Mouse (Mus musculus): ENCODE measurements around the gene Lrrc37a.

DNA sequence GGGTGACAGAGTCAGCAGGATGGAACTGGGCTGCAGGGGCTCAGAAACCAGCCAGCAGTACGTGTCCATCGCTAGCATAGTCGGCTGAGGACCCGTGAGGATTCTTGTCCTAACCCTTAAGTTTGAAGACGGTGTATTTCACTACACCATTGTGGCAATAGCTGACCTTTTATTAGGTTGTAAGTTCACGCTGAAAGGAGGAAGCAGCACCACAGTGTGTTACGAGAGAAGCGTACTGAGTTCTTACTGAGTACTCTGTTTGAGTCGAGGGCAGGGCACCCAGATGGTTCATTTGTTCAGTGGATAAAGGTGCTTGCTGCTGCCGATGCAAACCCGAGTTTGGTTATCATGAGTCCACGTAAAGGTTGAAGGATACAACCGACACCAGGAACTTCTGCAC is 84.7 kb downstream of the Lrrc37a start:
- TF ChIP-seq ZNF384 (IDR thresholded peaks at IDR 0.05; ENCODE audit: low read depth, low read length) (no peak), POLR2A (IDR thresholded peaks at IDR 0.05; ENCODE audit: control insufficient read depth in 1 of 2, insufficient read depth in 1 of 2, low read depth in 1 of 2, low read length in 2 of 2, poor library complexity in 1 of 2) (no peak), USF2 (IDR thresholded peaks at IDR 0.05; ENCODE audit: borderline replicate concordance in 1 of 2, insufficient read depth in 1 of 2, low read depth in 1 of 2, low read length in 2 of 2) (no peak), NELFE (IDR thresholded peaks at IDR 0.05; ENCODE audit: low read depth, low read length) (no peak), USF1 (IDR thresholded peaks at IDR 0.05; ENCODE audit: low read depth, low read length) (no peak), ZMIZ1 (IDR thresholded peaks at IDR 0.05; ENCODE audit: low read depth, low read length) (no peak), BHLHE40 (IDR thresholded peaks at IDR 0.05; ENCODE audit: borderline replicate concordance, low read depth, low read length) (no peak), CTCF (IDR thresholded peaks at IDR 0.05 in 2 of 3, conservative IDR thresholded peaks at IDR 0.05 in 1 of 3; ENCODE audit: control insufficient read depth in 1 of 3, insufficient read depth in 1 of 3, low read depth in 2 of 3, low read length in 3 of 3, poor library complexity in 1 of 3, severe bottlenecking in 1 of 3) (no peak), MAX (IDR thresholded peaks at IDR 0.05; ENCODE audit: low read length) (no peak), TBP (IDR thresholded peaks at IDR 0.05; ENCODE audit: low read depth, low read length) (no peak), NRF1 (IDR thresholded peaks at IDR 0.05; ENCODE audit: insufficient read depth, low read depth, low read length, poor library complexity, severe bottlenecking) (no peak), TAL1 (IDR thresholded peaks at IDR 0.05; ENCODE audit: low read length) (no peak), KAT2A (conservative IDR thresholded peaks at IDR 0.05; ENCODE audit: low read depth, low read length) (no peak), POLR2AphosphoS5 (IDR thresholded peaks at IDR 0.05; ENCODE audit: borderline replicate concordance, low read depth, low read length) (no peak)

All from MEL (cell line).